ENCODE assay signal across 13 mouse cellular contexts in the genomic region with DNA sequence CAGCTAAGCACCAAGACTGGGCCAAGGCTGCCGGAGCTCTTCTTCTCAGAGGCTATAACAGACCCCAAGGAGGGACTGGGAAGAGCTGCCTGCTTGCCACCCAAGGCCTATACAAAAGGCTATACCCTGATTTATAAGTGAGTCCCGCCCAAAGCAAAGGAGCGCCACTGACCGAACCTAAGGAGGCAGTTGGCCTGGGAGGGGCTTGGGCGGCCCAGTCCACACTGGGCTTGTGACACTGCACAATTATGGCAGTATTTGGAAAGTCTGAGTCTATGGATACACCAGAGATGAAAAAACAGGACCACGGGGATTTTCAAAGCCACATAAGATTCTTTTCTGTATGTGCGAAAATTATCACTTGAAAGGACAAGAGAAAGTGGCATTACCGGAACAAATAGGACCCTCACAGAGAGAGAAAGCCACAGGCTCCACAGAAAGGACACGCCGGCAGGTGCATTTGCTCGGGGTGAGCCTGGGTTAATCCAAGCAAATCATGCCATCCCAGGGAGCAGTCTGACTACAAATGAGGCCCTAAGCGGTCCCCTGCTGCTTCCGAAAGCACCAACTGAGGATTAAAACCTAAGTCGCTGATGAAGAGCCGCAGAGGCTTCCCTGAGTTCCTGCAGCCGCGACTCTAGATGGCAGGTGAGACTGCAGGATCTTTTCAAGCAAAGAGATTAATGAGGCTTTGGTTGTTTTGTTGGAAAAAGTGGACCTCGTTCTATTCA. TPM values are rescaled to one million over a fixed set of nuclear protein-coding genes. Genes with fewer than 3 reads are reported as not detected.
DNase-seq lines count a peak whose midpoint lies in the region; ATAC-seq lines count a peak whose summit lies in the region.
"Had no signal": no experiment of that assay in that cellular context is flagged by ENCODE, and none has a peak within 500 bp of the region (broad histone marks: within the 10 kb centered on the region; RNA-seq: fewer than 3 reads in every experiment).

No protein-coding gene starts in this region.

- WGBS in forebrain, embryonic 10.5 days = 3% methylated on average over 18 of the region's 18 CpGs
- WGBS in hindbrain, embryonic 16.5 days = 11% methylated on average over 18 of the region's 18 CpGs
- WGBS in neural tube, embryonic 15.5 days = 11% methylated on average over 18 of the region's 18 CpGs
- 30% methylated on average over 18 of the region's 18 CpGs for WGBS in kidney, embryonic 16.5 days

- peak overlapping the region; percentile 19; the same call in 1 of the 2 replicates for H3K9ac ChIP-seq in hindbrain, embryonic 16.5 days (ENCODE audit: low read depth, low read length)
- no peak overlapping the region; the same call in 1 of the 2 replicates for H3K9ac ChIP-seq in neural tube, embryonic 15.5 days (replicated peaks)
- H3K9ac ChIP-seq in kidney, embryonic 16.5 days (replicated peaks; ENCODE audit: low read length) = no peak overlapping the region
- H3K9ac ChIP-seq: embryonic facial prominence, embryonic 12.5 days; liver, embryonic 13.5 days had no signal

- peaks cover 19% of the 10 kb centered on the region; the same call in 1 of the 2 replicates for H3K27me3 ChIP-seq in forebrain, embryonic 10.5 days (ENCODE audit: poor library complexity, severe bottlenecking)
- H3K27me3 ChIP-seq in hindbrain, embryonic 16.5 days (replicated peaks; ENCODE audit: control insufficient read depth, insufficient read depth, low read length) = no peaks in the 10 kb centered on the region
- H3K27me3 ChIP-seq in neural tube, embryonic 15.5 days (replicated peaks) = no peaks in the 10 kb centered on the region
- H3K27me3 ChIP-seq in kidney, embryonic 16.5 days (ENCODE audit: insufficient read depth, low read length) = no peaks in the 10 kb centered on the region

- DNase-seq in heart, adult 11 months = peak; percentile 74
- DNase-seq in heart, postnatal 4 days = no peak
- DNase-seq in forebrain, embryonic 10.5 days (ENCODE audit: extremely low spot score, low spot score) = peak; percentile 65
- no peak for DNase-seq in thymus, postnatal 0 days (ENCODE audit: low spot score)
- no peak for DNase-seq in adrenal gland, postnatal 36 days
- DNase-seq: B cell, adult 2 months; heart, postnatal 14 days; liver, embryonic 13.5 days had no signal

- H3K4me2 ChIP-seq in hindbrain, embryonic 16.5 days (ENCODE audit: low read length) = peak overlapping the region; percentile 44
- peak overlapping the region; percentile 42 for H3K4me2 ChIP-seq in neural tube, embryonic 15.5 days
- H3K4me2 ChIP-seq in kidney, embryonic 16.5 days (replicated peaks; ENCODE audit: low read depth, low read length) = no peak overlapping the region
- H3K4me2 ChIP-seq: embryonic facial prominence, embryonic 12.5 days; liver, embryonic 13.5 days had no signal

- peak overlapping the region; percentile 77 for H3K27ac ChIP-seq in forebrain, embryonic 10.5 days
- H3K27ac ChIP-seq in hindbrain, embryonic 16.5 days (ENCODE audit: low read depth, low read length) = peak overlapping the region; percentile 54
- H3K27ac ChIP-seq in neural tube, embryonic 15.5 days (replicated peaks) = peak overlapping the region; percentile 68
- H3K27ac ChIP-seq in kidney, embryonic 16.5 days (ENCODE audit: low read length) = no peak overlapping the region
- H3K27ac ChIP-seq: embryonic facial prominence, embryonic 12.5 days; kidney, postnatal 0 days; liver, embryonic 13.5 days had no signal

- ATAC-seq in hindbrain, embryonic 16.5 days = peak; percentile 81
- ATAC-seq in neural tube, embryonic 15.5 days (ENCODE audit: low FRiP score) = peak; percentile 53; the same call in 1 of the 2 replicates
- ATAC-seq in kidney, embryonic 16.5 days (ENCODE audit: low FRiP score, low TSS enrichment) = no peak

- H3K9me3 ChIP-seq in forebrain, embryonic 10.5 days = peaks cover 13% of the 10 kb centered on the region; the same call in 1 of the 2 replicates
- H3K9me3 ChIP-seq in hindbrain, embryonic 16.5 days (ENCODE audit: control insufficient read depth, low read length) = 0 out of 2 replicates have a peak, but pooled peaks cover 2% of the 10 kb centered on the region
- H3K9me3 ChIP-seq in neural tube, embryonic 15.5 days (replicated peaks) = no peaks in the 10 kb centered on the region
- H3K9me3 ChIP-seq in kidney, embryonic 16.5 days (ENCODE audit: low read length) = no peaks in the 10 kb centered on the region
- H3K9me3 ChIP-seq: embryonic facial prominence, embryonic 12.5 days; liver, embryonic 13.5 days had no signal

- peaks cover 57% of the 10 kb centered on the region for H3K4me1 ChIP-seq in forebrain, embryonic 10.5 days
- peaks cover 16% of the 10 kb centered on the region for H3K4me1 ChIP-seq in hindbrain, embryonic 16.5 days (ENCODE audit: control insufficient read depth, insufficient read depth, low read depth, low read length)
- peaks cover 31% of the 10 kb centered on the region for H3K4me1 ChIP-seq in neural tube, embryonic 15.5 days
- peaks cover 16% of the 10 kb centered on the region for H3K4me1 ChIP-seq in kidney, embryonic 16.5 days (ENCODE audit: insufficient read depth, low read length)
- H3K4me1 ChIP-seq: liver, embryonic 13.5 days had no signal

- H3K36me3 ChIP-seq in forebrain, embryonic 10.5 days (replicated peaks) = peaks cover 17% of the 10 kb centered on the region
- no peaks in the 10 kb centered on the region for H3K36me3 ChIP-seq in hindbrain, embryonic 16.5 days (ENCODE audit: control insufficient read depth, insufficient read depth, low read length)
- H3K36me3 ChIP-seq in neural tube, embryonic 15.5 days = no peaks in the 10 kb centered on the region
- H3K36me3 ChIP-seq in kidney, embryonic 16.5 days (ENCODE audit: insufficient read depth, low read length) = no peaks in the 10 kb centered on the region
- H3K36me3 ChIP-seq: embryonic facial prominence, embryonic 12.5 days; liver, embryonic 13.5 days had no signal

- H3K4me3 ChIP-seq in forebrain, embryonic 10.5 days = peak overlapping the region; percentile 32; the same call in 1 of the 2 replicates
- peak overlapping the region; percentile 6; the same call in 1 of the 2 replicates for H3K4me3 ChIP-seq in hindbrain, embryonic 16.5 days (ENCODE audit: low read length)
- no peak overlapping the region for H3K4me3 ChIP-seq in neural tube, embryonic 15.5 days (replicated peaks)
- no peak overlapping the region for H3K4me3 ChIP-seq in kidney, embryonic 16.5 days (ENCODE audit: low read length)
- H3K4me3 ChIP-seq: embryonic facial prominence, embryonic 12.5 days; liver, embryonic 13.5 days had no signal

RNA-seq across cellular contexts. Expression of a gene that starts 29.7 kb away (rescaled TPM):
- total RNA-seq in heart, postnatal 4 days (2021) = 10 to 100 TPM; 44.7 to 45.0 TPM
- polyA plus RNA-seq in forebrain, embryonic 10.5 days (2016; fragmentation: Nextera tagmentation; extraction: Ambion mirVana) = 29.2 and 31.9 TPM in 2 replicates
- polyA plus RNA-seq in hindbrain, embryonic 16.5 days (2015; fragmentation: Nextera tagmentation; extraction: Ambion mirVana) = 42.6 and 47.6 TPM in 2 replicates
- 36.5 and 41.9 TPM in 2 replicates for polyA plus RNA-seq in neural tube, embryonic 15.5 days (2015; fragmentation: Nextera tagmentation; extraction: Ambion mirVana)
- 15.7 and 16.4 TPM in 2 replicates for polyA plus RNA-seq in kidney, embryonic 16.5 days (2015; fragmentation: Nextera tagmentation; extraction: Ambion mirVana)
- polyA plus RNA-seq in thymus, postnatal 0 days (2015; fragmentation: Nextera tagmentation; extraction: Ambion mirVana) = 6.0 and 6.4 TPM in 2 replicates
- total RNA-seq in adrenal gland, postnatal 36 days (2021) = 10 to 100 TPM; 18.0 to 19.5 TPM

Comparison
In these comparisons a context has a peak if more than half of its experiments do, and no peak if none do; other contexts are left out.
1. DNase-seq: peak in heart, adult 11 months (single experiment) and forebrain, embryonic 10.5 days (single experiment); none in heart, postnatal 4 days (single experiment), thymus, postnatal 0 days (single experiment) and adrenal gland, postnatal 36 days (0 of 2).
2. H3K4me3 ChIP-seq: peak in forebrain, embryonic 10.5 days (single experiment) and hindbrain, embryonic 16.5 days (single experiment); none in neural tube, embryonic 15.5 days (single experiment) and kidney, embryonic 16.5 days (single experiment).